Mouse (Mus musculus): Measurements from ENCODE around the gene Slc17a5.
"Not testable (repeated sequence)": the region's sequence is repeated elsewhere in the genome, so short reads cannot be mapped to it uniquely, and the experiment has no call there.

The Slc17a5 gene

DNA sequence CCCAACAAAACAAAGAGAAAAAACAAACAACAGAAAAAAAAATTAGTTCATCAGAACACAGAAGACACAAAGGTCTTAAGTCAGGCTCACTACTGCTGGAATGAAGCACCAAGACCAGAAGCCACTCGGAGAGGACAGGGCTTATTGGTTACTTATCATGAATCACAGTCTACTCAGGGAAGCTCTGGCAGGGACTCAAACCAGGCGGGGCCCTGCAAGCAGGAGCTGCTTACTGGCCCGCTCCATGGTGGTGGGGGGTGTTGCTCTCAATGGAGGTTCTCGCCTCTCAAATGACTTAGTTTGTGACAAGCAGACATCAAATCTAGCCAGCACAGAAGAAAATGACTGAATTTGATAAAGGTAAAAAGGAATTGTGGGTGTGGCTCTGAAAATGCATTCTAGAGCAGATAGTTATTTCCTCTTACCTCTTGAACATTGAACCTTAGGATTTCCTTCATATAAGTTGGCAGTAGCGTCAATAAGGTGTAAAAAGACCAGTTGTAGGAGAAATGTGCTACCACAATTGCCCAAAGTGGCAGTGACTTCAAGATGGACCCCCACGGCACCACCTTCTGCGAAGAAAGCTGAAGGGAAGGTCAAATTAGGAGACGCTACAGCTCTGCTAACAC lies 29.1 kb downstream of the Slc17a5 start:
- no peak for DNase-seq

DNA sequence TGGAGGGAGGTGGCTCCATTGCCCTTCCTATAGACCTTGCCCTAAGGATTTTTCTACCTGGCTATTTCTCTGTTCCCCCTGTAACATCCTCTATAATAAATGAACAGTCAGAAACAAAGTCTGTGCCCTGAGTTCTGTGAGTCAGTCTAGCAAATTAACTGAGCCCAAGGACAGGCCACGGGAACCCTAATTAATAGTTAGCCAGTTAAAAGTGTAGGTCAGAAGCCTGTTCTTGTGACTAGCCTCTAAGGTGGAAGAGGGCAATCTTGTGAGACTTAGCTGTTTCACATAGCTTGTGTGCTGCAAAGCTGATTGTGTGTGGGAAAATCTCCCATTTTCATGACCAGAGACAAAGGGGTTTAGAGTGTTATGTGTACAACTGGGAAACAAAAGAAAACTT lies 30.8 kb downstream of the Slc17a5 start:
- DNase-seq = no peak

DNA sequence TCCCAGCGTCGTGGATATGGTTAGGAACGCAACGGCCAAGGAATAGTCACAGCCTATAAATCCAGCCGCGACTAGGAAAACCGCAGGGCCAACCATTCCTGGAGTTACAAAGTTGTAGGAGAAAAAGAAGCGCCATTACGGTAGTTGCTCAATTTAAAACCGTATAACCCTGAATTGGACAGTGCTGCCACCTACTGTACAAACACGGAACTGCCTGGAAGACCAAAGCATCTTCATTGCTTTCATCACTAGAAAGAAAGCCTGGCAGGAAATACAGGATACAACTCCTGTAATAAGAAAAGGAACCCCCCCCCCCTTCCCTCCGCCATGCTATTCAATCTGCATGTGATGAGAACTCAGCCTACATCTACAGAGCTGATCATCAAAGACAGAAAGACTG lies 34.9 kb downstream of the Slc17a5 start:
- peak; percentile 84 for DNase-seq

DNA sequence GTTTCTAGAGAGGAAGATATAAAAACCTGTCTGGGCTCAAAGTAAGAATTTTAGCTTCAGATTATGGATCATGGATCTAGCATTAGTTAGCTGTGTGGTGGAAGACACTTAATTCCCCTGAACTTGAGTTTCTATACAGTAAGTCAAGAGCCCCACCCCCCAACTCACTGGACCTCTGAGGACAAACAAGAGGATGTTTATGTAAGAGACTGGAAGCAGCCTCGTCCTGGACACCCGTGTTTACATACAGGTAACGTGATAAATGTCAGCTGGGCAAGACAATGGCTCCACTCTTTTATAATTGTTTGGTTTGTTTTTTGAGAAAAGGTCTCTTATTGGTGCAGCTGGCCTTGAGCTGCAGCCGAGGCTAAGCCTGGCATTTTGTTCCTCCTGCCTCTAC lies 36.1 kb downstream of the Slc17a5 start:
- no peak for DNase-seq

DNA sequence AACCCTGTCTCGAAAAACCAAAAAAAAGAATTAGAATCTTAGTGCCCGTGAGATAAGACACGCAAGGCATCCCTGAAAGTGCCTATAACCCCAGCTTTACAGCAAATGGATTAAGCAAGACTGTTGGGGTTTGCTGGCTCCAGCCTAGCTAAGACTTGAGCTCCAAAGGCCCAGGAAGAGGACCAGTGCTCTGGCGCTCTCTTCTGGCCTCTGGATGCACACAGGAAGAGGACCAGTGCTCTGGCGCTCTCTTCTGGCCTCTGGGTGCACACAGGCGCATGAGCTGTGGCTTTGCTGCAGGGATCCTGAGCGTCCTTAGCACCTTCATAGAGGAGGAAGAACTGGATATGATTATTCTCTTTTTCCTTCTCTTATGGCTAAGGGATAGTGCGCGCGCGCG lies 40.1 kb downstream of the Slc17a5 start:
- DNase-seq = no peak

DNA sequence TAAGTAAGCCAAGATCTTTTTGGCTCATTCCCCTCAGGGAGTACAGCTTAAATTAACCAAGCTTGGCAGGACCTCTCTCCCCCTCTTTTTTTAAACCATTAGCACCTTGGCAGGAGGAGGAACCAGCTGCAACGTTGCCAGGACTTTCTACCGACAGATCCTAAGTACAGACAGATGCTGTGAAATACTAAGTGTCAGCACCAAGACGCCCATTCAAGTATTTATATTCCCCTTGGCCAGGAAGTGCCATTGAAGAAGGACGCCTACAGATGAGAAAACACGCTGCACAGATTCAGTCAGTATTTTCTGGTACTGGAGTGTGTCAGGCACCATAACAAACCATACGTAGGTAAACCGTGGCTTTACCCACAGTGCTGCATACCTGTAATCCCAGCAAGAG lies 40.9 kb downstream of the Slc17a5 start:
- peak; percentile 50 for DNase-seq

DNA sequence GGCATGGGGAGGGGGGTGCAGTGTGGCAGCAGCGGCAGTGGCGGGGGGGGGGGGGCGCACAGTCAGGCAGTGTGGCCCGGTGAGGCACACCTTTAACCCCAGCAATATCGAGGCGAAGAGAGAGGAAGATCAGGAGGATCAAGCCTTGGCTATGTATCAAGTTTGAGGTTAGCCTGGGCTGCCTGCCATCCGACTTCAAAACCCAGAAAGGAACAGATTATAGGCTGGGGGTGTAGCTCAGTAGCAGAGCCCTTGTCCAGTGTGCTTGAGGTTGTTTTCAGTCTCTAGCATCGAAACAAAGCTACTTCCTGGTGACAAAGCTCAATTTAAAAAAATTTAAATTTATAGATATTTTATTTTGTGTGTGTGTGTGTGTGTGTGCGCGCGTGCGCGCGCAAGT lies 46.1 kb downstream of the Slc17a5 start:
- DNase-seq = no peak

DNA sequence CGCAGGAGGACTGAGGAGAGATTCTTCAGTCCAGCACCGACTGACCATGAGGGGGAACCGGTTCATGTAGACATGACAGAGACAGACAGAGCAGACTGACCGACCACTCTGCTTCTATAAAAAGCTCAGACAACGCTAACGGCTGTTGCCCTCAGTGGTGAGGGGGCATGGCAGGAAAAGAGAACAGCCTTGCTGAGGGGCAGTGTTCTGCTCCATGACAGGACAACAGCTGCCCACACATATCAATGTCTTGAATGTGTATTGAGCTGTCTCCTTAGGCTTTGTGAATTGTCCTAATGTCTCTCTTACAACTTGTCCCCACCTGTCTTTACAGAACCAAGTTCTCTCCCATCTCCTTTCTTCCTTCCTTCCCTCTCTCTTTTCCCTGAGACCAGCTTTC lies 49.4 kb downstream of the Slc17a5 start:
- DNase-seq = no peak

DNA sequence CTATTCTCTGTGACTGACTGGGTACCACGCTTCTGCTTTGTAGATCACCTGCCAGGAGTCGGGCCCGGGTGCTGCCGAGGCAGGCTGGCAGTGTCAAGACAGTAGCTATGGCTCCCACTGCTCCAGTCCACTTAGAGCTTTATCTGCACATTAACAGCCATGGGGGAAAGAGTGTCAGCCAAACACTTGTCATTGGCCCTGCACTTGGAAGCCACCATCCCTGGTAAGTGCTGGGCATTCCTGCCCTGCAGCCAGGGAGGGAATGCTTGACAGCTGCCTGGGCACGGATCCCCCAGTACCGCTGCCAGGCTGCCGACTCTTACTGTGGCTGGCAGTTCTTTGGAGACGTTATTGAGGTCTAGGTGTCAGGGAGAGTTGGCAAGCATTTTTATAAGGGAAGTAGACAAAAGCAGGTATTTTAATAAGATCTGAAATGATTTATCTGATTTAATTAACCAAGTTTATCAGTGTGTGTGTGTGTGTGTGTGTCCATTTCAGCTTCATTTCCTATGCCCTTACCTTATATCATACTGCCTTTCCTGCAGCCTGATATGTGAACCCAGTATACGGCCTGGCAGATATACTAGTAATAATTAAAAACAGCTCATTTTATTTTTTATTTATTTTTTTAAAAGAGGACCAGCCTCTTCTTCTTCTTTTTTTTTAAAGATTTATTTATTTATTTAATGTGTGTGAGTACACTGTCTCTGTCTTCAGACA lies 50.5 kb downstream of the Slc17a5 start:
- no peak for DNase-seq

DNA sequence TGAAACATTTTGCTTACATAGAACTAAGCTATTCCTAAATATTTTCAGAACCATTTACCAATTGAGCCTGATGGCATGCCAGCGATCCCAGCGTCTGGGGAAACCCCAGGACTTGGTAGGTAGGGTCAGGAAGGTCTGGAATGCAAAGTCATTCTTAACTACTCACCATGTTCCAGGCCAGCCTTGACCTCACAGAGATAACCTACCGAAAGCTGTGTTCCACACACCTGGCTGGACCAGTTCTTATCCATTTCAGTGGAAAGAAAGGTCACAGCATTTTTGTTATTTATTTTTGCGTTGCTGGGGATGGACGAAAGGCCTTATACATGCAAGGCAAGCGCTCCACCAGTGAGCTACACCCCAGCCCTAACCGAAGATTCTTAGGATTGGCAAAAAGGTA lies 53.2 kb downstream of the Slc17a5 start:
- DNase-seq = no peak

DNA sequence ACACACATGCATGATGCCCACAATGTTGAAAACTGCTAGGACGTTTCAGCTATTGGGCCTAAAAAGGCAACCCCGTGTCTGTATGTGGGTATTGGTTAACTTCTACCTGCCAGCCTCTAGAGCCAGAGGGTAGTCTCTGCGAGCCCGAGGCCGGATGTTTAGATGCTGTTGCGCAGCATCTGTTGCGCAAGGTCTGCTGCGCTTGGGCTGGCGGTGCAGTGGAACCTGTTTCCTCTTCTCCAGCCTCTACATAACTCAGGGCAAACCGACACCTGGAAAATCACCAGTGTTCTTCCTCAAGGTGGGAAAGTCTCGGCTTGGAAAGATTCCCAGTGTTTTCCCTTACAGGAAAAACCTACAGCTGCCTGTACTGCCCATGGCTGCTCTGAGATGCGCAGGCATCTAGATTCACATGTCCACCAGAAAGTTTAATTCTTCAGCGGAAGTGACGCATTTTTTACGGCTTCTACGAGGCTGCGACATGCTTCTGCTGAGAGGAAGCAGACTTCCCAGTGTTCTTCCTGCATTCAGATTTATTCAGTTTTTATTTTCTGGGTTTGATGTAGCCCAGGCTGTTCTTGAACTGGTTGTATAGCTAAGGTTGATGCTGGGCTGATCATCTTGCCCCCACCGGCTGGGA lies 54.4 kb downstream of the Slc17a5 start:
- no peak for DNase-seq

DNA sequence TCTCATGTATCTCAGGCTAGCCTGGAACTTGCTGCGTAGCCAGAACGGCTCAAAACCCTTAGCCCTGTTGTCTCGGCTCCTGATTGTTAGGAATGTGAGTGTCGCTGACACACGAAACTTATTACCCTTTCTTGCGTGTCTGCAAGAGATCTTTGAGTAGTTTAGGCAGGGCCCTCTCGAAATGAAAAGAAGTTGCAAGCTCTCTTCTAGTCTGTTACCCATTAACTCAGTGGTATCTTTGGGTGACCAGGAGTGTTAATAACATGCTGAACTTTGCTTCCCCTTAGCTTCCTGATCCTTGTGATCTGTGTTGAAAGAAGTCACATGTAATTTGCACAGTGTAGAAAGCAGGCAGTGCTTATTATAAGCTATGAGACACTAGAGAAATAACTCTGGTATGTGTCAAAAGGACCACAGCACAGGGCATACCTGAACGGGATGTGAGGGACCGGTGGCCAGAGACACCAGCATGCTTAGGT lies 55.5 kb downstream of the Slc17a5 start:
- DNase-seq = no peak

DNA sequence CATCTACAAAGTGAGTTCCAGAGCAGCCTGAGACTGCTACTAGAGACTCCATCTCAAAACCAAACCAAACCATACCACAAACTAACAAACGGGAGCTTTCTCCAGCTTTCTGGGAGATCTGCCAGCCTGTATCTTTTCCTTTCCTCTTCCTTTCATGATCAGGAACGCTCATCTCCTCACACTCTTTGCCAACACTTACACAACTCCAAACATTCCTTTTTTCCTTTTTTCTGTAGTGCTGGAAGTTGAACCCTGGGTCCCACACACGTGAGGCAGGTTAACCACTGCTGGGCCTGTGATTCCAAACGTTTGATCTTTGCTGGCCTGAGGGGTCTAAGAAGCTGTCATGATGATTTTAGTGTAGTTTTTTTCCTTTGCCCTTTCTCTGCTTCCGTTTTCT lies 56.0 kb downstream of the Slc17a5 start:
- no peak for DNase-seq

DNA sequence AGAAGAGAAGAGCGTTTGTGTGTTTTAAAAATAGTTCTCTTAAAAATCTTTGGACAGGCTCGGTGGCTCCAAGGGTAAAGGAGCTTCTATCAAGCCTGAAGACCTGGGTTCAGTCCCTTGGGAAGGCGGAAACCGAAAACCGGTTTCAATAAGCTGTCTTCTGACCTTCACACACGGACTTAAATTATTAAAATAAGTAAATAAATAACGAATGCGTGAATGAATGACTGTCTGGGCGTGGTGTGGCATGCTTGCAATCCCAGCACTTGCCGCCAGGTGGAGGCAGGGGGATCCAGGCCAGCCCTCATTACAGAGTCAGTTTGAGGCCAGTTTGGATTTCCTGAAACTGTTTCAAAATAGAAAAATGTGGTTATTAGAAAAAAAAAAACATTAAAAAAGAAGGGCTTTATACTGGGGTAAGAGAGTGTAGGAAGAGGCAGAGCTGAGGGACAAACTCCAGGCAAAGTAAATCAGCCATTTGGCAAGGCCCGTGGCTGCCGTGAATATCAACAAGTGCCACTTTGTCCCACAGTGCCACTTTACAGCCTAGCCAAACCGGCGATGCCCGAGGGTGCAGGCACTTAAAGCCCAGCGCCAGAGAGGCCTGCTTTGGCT lies 60.0 kb downstream of the Slc17a5 start:
- peak; percentile 74 for DNase-seq

DNA sequence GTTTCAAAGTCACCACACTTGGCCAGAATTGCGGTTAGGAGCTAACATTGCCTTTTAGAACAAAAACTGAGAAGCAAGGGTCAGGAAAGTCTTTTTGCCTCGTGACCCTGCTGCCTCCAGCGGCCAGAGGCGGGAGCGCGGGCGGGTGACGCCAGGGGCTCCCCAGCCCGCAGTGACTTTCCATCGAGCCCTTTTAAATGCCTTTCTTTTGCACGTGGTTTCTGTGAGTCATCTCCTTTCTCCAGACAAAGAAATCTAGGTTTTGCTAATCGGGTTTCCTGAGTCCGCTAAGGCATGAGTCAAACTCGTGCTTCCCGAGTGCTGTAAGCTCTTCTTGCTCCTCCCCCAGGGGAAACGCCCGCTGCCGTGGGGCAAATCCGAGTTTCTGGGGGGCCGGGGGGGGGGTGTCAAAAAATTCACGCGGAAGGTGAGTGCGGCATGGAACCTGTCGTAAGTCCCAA lies 60.5 kb downstream of the Slc17a5 start:
- peak; percentile 66 for DNase-seq

DNA sequence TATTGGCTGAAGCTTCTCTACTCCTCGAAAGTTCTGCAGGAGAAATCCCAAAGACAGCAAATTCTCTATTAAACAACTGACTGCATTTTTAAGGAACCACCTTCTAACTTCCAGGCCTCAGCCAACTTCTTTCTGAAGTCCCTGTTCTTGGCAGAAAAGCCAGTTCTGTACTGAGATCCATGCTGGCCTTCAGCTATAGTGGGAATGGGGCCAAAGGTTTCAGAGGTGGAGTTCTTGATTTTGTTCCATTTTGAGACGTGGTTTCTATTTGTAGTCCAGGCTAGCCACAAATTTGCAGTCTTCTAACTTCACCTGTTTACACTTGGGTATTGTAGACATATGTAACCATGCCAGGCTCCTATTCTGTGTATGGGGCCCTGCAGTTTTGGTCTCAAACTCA lies 61.6 kb downstream of the Slc17a5 start:
- DNase-seq = no peak

DNA sequence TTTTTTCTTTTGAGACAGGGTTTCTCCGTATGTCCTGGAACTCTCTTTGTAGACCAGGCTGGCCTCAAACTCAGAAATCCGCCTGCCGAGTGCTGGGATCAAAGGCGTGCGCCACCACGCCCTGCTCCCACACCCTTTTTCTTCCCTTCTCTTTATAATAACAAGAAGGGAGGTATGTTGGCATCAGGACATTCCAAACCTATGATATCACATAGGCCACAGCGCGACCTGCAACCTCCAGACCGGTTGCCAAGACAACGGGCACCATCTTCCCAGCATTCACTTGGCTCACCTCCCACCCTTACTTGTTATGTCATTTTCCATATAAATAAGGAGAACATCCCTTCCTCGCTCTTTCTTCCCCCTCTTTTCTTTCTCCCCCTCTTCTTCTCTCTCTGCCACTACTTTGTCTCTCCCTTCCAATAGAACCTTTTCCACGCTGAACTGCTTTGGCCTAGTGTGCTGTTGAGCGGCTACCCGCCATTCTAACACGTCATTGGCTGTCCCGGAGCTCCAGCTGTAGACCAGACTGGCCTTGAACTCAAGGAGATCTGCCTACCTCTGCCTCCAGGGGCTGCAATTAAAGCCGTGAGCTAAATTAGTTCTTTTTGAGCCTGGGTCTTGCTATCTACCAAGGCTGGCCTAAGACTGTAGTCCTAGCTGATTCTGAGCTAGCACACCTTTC lies 62.2 kb downstream of the Slc17a5 start:
- no peak for DNase-seq

DNA sequence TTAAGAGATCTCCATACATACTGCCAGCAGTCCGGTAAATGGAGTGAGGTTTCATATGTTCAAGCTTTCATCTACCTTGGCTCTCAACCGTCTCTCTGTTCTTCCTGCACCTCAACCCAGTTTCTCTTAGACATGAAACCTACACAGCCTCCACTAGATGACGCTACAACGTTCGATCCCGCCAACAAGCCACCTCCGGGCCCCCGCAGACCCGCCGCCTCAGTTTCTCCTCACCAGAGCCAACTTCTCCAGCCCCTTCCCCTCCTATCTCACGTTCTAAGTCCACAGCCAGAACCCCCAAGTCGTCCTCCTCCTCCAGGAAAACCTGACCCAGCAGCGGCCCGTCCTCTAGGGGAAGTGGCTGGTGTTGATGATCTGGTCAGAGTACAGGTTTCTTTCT lies 66.2 kb downstream of the Slc17a5 start:
- no peak for DNase-seq

DNA sequence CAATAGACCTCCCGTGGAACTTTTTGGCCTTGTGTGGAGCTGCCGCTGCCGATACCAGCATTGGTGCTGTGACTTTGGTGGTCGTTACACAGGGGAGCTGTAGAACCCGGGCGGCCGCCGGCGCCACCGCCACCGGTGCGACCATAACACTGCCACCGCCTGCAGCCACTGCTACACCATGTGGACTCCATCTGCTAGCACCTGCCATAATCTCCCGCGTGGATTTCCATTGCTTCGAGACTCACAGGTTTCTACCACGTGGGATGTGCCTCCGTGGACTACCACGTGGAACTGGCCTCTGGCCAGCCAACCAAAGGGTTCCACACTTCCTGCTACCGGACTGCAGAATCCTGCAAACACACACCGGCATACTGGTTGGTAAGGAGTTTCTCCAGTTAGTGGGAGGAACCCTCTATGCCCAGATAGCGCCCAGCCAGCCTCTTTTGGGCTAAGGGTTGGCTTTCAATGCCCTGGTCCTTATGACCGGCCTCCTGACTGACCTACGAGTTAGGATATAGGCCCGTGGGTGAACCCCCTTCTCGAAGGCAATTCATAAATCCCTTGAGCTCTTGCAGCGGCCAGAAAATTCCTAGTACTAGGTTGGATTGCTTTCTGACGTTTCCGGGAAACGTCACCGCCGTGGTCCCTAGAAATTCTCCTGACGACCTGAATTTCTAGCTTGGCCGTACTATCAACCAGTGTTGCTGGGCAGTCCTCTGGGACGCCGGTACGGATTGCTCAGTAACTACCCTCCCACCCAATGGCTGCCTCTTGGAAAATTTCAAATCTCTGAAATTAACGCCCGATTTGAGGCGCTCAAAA lies 66.8 kb downstream of the Slc17a5 start:
- DNase-seq = peak; percentile 68

DNA sequence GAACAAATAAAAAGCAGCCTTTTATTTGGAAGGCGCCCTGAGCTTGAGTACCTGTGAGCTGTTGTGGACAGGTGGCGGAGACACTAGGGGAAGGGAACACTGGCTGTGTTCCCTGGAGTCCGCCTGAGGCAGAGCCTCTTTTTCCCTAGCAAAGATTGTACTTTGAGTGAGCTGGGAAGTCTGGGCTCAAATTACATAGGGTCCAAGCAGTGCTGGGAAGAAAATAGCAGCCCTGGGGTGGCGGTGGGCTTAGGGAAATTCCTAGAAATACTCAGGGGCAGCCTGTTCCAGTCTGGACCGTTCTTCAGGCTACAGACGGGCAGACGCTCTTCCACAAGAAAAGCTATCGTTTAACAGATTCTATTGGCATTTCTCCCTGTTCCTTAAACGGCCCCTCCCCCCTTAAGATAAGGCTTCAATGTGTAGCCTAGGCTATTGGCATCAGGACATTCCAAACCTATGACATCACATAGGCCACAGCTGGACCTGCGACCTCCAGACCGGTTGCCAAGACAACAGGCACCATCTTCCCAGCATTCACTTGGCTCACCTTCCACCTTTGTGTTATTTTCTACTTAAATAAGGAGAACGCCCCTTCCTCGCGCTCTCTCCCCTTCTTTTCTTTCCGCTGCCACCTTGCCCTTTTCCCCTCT lies 67.6 kb downstream of the Slc17a5 start:
- DNase-seq = no peak

DNA sequence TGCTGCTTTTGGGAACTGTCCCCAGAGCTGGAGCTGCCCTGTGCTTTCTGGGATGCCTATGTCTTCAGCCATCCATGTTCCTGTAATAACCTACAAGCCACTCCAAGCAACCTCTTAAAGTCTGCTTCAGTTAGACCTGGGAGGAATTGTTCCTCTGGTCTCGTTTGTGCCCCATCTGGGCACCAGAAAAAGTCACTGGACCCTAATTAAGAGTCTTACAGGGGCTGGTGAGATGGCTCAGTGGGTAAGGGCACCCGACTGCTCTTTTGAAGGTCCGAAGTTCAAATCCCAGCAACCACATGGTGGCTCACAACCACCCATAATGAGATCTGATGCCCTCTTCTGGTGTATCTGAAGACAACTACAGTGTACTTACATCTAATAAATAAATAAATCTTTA lies 70.6 kb downstream of the Slc17a5 start:
- DNase-seq = not testable (repeated sequence)

DNA sequence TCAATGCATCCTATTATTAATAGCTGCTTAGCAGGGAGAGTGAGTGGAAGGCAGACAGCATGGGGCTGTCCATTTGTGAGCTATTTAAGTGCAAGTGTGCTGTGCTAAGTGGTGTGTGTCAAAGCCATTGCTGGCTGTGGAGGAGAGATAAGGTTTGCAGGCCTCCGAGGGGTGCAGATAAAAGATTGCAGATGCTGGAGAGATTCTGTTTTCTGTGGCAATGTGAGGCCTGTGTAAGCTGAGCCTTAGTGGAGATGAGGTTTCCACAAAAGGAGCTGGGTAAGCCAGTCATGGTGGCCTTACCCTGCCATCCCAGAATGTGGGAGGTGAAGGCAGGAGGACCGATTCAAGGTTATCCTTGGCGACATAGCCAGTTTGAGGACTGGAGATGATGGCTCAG lies 71.7 kb downstream of the Slc17a5 start:
- DNase-seq = no peak

All from right cerebral cortex, postnatal 14 days (tissue).